Mouse (Mus musculus): Measurements from ENCODE around the gene Myh11. TPM values are rescaled to one million over a fixed set of nuclear protein-coding genes. Genes with fewer than 3 reads are reported as not detected.
A peak's percentile ranks its signal among the peaks of the same experiment; 100 is the strongest.

Gene Myh11
- total RNA-seq, 2 experiments from 2014 or later: 3.6 to 4.4 TPM

DNA sequence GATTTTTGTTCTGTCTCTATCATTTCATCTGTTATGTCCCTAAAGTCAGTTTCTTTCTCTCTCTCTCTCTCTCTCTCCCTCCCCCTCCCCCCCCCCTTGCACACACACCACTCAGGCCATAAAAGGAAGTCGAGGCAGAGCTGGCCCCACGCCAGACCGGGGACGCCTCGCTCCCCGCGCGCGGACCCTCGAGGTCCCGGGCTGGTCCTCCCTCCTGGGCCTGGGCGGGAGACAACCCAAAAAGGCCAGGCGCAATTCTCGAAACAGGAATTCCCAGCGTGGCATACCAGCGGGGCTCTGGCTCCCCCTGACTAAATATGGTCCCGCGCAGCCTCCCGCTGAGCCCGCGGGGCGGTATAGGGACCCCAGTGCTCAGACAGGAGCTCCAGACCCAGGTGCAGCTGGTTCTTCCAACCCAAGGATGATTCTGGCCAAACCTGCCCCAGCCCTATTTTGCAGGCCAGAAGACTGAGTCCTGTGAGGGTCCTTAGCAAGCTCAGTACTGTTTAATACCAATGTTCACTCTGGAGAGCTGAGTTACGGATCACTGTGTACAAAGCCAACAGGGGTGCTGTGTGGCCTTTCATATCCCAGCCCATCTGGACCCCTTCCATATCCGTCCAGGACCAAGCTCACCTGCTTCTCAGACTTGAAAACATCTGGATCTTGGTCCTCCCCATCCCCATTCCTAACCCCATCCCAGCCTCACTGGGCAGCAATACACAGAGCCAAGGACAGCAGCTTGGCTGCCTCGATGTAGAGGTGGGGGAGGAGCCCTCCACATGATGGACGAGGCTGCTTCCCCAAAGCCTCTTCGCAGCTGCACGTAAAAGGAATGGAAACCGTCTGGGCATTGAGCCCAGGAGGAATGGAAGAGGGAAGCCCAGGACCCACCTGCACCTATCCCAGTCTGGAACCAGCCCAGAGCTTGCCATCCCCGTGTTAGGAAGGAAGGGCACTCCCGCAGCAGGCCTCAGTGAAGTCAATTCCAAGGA is 1.3 kb upstream of the Myh11 start:
- intact Hi-C loops (cut with DNase I): no loop called here

DNA sequence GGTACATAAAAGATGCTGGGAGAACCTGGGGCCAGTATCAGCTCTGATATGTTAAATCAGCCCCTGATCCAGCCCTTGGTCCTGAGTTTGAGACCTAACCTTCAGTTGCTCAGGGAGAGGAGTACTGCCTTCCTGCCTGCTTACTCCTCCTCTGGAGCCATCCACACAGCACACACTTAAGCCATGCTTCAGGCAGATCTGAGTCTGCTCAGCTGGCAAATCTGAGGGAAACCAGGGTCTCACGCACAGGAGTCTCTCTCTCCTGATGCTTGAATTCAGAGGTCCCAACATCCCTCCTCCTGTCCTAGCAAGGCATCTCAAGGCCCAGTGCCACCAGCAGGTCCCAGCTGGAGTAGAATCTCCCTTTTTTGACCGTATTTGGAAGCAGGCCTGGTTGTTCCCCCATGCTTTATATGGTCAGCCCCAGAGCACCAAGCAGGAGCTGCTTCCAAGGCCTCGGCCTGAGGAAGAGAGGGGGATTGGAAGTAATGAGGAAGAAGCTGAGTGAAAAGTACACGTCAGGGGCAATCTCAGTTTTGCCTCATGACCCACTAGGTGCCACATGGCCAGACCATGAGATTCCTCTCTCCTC is 18.7 kb downstream of the Myh11 start:
- DNase-seq (ENCODE audit: low spot score in 2 of 2): no peak
- intact Hi-C loops (cut with DNase I): no loop called here

More for the DNA sequence above, 1.3 kb upstream of the Myh11 start:
- DNase-seq (ENCODE audit: low spot score in 2 of 2): no peak

DNA sequence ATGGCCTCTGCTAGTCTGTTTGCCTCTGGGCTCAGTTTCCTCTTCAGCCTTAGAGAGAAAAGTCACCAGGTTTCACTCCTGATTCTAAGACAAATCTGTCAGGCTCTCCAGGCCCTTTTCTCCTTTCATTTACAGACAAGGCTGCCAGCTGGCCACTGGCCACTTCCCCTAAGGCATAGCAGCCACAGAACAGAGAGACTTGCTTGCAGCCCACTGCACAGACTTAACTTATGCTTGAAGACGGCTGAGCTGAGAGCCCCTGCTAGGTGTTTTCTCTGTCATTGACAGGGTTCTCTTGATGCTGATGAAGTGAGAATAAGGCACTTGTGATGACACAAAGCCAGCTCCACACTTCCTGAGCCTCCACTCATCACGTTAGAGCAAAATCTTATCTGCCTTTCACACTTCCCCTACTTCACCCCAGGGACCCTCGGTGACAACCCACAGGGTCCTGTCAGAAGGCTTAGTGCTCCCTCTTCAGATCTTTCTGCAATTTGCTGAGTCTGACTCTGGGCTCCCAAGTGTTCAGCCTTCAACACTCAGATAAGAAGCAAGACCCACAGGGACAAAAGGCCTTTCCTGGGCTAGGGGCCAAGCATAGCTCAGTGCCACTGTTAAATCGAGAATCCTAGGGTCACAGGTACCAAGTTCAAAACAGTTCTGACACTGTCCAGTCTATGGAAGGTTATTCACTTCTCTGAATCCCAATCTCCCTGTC is 25.8 kb downstream of the Myh11 start:
- intact Hi-C loops (cut with DNase I): no loop called here
- no peak for DNase-seq (ENCODE audit: low spot score in 2 of 2)

DNA sequence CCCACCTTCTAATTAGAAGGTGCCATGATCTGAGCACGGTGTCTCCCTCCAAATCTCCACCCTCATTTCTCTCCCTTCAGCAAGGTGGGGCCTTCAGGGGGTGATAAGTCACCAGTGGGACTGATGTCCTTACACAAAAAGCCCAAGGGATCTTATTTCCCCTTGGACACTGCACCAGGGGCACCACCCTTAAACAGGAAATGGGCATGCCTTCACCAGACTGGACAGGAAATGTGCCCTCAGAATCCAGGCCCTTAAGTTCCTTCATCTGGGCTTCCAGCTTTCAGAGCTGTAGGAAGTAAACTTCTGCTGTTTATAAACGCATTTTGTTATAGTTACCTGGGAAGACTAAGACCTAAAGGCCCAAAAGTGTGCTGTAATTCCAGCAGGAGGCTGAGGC is 26.7 kb downstream of the Myh11 start:
- intact Hi-C loops (cut with DNase I): no loop called here
- DNase-seq (ENCODE audit: low spot score in 2 of 2): no peak

DNA sequence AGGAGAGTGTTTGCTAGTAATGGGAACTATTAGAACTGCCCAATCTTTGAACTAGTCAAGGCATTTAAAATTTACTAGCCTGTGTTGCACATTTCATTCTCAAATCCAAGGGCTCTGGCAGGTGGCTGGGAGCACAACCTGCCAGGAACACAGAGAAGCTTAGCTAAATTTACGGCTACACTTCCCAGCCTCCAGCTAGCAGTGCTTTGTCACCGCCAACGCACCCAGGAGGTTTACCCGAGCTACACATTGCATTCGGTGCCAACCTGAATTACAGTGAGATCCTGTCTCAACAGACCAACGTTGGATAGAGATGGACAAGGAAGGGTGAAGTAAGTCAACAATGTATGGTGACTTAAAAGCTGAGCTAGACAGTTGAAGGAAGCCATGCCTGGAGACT is 27.9 kb downstream of the Myh11 start:
- DNase-seq (ENCODE audit: low spot score in 2 of 2): peak in 1 of 2 experiments; percentile 8
- intact Hi-C loops (cut with DNase I): no loop called here

DNA sequence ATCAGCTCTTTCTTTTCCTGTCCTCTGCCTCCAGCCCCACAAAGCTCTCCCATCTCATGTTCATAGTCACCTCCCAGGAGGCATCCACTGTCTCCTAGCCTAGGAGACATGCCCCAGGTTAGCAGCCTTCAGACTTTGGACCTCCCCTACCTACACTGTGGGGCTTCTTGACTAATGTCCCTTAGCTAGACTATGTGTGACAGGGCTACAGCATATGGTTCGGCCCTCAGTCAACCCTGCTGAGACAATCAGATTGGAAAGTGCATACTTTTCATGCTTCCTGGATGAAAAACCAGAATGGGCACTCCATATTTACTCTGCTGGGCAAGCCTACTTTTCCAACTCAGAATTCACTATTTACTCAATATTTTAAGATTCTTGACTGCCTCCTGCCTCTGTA is 28.8 kb downstream of the Myh11 start:
- intact Hi-C loops (cut with DNase I): no loop called here
- no peak for DNase-seq (ENCODE audit: low spot score in 2 of 2)

DNA sequence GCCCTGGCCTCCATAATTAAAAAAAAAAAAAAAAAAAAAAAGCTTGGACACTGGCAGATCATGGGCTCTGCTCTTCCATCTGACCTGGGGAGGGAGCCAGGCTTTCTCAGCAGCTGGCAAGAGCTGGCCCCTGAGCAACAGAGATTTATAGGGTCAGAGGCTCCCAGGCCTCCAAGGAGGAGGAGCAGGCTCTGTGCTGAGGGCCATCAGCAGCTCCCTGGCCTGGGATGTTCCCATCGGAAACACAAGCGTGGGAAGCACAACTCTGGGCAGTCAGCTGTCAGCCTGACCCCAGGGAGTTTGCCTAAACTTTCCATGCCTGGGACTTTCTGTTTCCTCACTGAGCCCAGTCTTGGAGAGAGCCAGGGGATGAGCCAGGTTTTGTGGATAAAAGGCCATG is 32.3 kb downstream of the Myh11 start:
- intact Hi-C loops (cut with DNase I): no loop called here
- no peak for DNase-seq (ENCODE audit: low spot score in 2 of 2)

DNA sequence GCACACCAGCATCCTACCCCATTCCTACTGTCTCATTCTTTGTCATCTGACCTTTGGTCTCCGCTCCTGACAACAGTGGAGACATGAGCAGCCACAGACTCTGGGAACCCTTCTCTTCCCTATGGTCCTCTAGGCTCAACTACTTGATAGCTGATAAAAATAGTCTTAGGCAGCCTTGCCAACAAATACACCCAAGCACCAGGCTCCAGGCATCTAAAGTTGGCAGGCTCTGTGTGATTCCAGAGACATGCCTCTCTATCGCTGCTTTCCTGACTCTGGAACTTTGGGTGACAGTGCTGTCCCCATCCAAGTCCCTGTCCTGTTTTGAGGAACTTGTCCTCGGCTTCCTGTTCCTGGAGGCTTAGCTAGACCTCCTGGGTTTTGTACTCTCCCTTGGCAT is 37.6 kb downstream of the Myh11 start:
- DNase-seq (ENCODE audit: low spot score in 2 of 2): peak in 1 of 2 experiments; percentile 9
- intact Hi-C loops (cut with DNase I): no loop called here

DNA sequence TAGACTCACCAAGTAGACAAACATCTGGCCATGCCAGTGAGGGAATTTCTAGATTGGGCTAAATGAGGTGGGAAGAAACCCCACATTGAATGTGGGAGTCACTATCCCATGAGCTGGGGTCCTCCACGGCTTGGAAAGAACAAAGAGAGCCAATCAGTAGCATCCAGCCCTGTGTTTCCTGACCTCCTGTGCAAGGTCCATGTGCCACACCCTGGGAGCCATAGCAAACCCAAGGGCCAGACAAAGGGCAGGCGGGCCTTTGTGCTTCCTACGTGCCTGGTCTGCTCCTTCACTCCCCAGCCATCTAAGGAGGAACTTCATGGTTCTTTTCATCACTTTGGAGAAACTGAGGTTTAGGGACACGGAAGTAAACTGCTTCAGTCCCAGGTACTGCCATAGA is 38.3 kb downstream of the Myh11 start:
- intact Hi-C loops (cut with DNase I): no loop called here
- no peak for DNase-seq (ENCODE audit: low spot score in 2 of 2)

DNA sequence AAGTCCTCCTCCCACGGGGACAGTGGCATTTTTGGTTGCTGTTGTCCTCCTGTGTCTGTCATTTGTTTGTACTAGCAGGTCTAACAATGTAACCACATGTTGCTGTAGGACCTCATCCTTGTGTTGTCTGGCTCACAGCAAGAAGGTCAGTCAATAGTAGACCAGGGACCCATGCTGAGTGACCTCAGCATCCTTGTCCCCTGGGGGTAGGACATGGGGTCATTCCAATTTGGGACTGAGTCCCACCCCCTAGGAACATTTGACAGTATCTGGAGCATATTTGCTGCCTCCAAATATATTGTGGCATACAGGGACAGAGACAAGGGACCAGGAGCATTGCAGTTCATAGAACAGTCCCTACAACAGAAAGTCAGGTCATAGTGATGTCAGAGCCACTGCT is 41.3 kb downstream of the Myh11 start:
- intact Hi-C loops (cut with DNase I): no loop called here
- DNase-seq (ENCODE audit: low spot score in 2 of 2): no peak

DNA sequence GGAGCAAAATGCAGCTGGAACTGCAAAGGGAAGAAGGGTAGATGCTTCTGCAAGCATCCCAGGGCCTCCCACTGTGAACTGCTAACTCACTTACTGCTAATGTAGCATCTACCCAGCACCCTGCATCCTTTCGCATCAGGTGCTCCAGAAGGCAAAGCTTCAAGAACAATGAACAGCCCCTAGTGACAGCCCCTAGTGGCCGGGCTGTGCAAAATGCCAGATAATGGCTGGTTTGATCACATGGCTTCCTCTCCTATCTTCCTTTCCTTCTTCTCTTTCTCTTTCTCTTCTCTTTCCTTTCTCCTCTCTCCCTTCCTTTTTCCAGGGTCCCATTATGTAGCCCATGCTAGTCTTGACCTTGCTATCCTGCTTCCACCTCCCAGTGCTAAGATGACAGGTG is 48.6 kb downstream of the Myh11 start:
- intact Hi-C loops (cut with DNase I): no loop called here
- DNase-seq (ENCODE audit: low spot score in 2 of 2): no peak

DNA sequence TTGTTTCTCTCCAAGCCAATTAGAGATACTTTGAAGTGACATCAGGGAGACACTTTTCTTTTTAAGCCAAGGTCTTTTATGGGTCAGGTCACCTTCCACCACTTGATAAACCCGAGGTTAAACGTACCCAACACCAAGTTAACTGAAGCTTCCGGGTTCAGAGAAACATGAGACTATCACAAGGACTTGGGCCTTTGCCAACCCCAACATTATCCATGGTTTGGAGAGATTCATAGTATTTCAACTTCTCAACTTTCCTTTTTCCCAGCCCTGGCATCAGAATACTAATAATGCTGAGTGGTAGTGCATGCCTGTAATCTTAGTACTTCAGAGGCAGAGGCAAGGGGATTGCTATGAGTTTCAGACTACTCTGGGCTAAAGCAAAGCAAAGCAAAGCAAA is 49.1 kb downstream of the Myh11 start:
- intact Hi-C loops (cut with DNase I): no loop called here
- DNase-seq (ENCODE audit: low spot score in 2 of 2): no peak

DNA sequence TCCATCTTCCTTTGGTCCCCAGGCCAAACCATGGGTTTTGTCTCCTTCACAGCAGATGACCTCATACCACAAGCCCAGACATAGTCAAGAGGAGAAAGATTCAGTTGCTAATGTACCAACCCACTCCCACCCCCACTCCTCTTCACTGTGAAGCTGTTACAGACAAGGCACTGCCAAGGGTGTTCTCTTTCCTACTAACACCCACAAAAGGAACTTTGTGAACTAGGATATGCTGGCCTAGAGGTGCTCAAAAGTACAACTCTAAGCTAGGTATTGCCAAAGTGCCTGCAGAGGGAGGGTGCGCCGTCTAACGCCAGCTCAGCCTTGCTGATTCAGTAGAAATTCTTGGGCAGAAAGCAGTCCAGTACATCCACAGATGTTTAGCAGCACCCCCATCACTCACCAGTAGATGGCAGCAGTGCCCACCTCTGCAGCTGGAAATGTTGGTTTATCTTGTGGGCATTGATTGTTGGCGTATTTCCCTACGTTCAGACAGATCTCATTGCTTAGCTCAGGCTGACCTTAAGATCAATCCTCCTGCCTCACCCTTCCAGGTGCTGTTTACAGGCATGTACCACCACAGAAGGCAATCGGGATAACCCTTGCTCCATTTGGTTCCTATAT is 54.0 kb downstream of the Myh11 start:
- peak; percentile 74 to 80 for DNase-seq (ENCODE audit: low spot score in 2 of 2)
- intact Hi-C loops (cut with DNase I): loop anchor here (1.0 kb wide), 1 partner anchor 256 kb away; no protein-coding TSS in a partner anchor

DNA sequence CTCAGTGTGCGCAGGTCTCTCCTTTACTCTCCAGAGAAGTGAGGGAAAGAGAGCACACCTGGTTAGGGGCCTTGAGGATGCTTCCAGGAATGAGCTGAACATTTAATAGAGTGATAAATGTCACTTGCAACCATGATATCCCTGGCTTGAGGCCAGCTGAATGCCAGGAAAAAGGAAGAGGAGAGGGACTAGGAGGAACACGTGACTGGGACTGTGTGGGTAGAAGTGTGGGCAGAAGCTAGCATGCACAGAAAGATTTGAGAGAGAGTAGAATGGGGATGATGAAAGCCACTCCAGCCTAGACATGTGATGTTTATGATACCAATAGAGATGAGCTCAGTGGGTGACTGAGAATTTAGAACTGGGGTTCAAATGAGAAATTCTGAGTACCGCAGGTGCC is 76.0 kb downstream of the Myh11 start:
- intact Hi-C loops (cut with DNase I): no loop called here
- DNase-seq (ENCODE audit: low spot score in 2 of 2): peak; percentile 19 to 62

DNA sequence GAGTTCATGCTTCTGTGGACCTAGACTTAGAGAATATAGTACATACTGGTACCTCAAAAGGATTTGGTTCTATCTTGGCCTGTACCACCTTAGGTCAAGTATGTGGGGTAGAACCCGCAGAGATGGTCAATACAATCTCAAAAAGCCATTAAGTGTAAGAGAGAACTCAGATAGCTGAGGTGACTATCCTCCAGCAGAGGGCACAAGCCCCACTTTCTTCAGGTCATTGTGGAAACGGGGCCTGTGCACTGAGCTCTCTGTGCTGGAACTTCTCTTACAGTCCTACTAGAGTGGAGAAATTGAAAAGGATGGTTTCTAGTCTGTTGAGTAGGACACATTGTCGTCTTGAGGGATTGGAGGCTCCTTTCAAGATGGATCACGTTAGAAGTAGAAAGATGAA is 92.4 kb downstream of the Myh11 start:
- no peak for DNase-seq (ENCODE audit: low spot score in 2 of 2)
- intact Hi-C loops (cut with DNase I): no loop called here

DNA sequence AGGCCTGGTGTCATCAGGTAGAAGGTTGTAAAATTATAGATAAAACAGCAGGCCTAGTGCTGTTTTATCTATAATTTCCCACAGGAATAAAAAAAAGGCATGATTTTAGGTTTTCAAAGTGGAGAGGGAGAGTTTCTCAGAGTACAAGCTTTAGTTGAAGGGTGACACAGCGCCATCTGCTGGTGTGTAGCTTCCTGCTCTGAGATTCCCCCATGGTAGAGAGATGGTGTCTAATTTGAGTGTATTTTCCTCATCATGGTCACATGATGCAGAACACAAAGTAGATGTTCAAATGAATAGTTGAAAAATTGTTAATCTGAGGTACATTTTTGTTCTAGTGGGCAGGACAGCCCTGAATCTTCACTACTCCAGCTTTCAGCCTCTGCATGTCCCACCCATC is 95.7 kb downstream of the Myh11 start:
- peak; percentile 59 to 69 for DNase-seq (ENCODE audit: low spot score in 2 of 2)
- intact Hi-C loops (cut with DNase I): no loop called here

DNA sequence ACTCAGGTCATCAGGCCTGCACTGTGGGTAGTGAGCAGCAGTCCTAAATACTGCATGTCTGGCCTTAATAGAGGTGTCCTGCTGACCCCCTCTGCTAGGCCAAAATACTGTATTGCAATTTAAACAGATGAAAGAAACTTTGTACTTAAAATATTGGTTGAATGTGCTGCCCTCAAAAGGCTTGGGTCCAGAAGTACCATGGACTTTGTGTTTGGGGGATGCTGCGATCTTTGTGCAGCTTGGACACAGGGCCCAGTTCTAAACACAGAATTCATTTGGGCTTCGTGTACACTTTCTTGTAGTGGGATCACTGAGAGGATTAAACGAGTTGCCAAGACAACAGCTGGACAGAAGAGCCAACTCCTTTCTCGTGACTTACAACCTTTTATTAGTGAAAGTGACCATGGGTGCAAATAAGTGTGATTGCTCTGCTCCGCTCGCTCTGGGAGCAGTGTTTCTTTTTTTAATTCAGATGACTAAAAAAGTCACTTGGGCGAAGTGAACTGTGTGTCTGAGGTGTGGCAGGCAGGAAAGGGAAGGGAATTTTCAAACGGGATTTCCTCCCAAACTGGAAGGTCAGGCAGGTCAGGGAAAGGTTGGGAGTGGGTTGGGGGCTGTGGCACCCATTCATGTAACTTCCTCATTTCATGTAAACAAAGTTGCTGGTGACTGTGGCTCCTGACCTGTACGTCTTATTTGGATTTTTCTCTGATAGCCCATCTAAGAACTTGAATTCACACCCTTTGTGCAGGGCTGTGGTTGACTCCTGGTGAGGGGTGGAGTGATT is 96.8 kb downstream of the Myh11 start:
- no peak for DNase-seq (ENCODE audit: low spot score in 2 of 2)
- intact Hi-C loops (cut with DNase I): no loop called here

DNA sequence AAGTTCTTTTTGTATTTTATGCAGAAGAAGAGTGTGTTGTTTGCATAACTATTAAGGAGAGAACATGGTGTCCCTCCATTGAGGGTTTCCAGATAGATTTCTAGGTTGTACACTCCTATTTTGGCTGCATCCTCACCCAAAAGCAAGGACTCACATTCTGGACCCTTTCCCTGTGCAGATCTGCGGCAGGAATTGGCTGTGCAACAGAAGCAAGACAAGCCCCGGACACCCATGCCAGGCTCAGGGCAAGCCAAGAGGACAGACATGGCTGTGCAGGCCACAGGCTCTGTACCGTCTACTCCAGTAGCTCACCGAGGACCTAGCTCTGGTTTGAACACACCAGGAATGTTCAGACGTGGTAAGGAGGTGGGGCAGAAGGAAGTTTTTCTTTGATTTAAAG is 105.7 kb downstream of the Myh11 start:
- DNase-seq (ENCODE audit: low spot score in 2 of 2): no peak
- intact Hi-C loops (cut with DNase I): no loop called here

DNA sequence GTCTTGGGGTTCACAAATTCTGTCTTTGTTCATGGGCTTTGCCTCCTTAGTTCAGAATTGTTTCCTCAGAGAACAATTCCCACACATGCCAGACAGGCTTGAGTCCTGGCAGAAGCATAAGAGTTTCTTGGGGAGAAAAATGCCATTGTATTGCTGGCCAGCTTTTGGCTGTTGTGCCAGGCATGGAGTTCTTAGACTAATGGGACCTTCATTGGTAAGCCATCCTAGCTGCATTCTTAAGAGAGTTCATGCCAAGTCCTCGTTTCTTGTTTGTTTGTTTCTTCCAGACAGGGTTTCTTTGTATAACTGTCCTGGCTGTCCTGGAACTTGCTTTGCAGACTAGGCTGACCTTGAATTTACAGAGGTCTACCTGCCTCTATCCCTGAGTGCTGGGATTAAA is 107.3 kb downstream of the Myh11 start:
- intact Hi-C loops (cut with DNase I): no loop called here
- DNase-seq (ENCODE audit: low spot score in 2 of 2): peak in 1 of 2 experiments; percentile 14
